Mouse (Mus musculus): Measurements from ENCODE around the gene 2310033P09Rik.
A peak's percentile ranks its signal among the peaks of the same experiment; 100 is the strongest.
"Not testable (repeated sequence)": the region's sequence is repeated elsewhere in the genome, so short reads cannot be mapped to it uniquely, and the experiment has no call there.

Gene 2310033P09Rik

GRCm38 (mm10) chr11:59201216-59202002 lies 6.7 kb upstream of the 2310033P09Rik start:
- DNase-seq = no peak

GRCm38 (mm10) chr11:59202081-59202995 lies 5.8 kb upstream of the 2310033P09Rik start, which contains the start of gene Mrpl55:
TSS of gene Mrpl55 (plus strand) at chr11:59202486.
- DNase-seq = peak; percentile 90

- peak; percentile 54 for DNase-seq
Measured at GRCm38 (mm10) chr11:59209003-59209441, 901 bp downstream of the 2310033P09Rik start.

GRCm38 (mm10) chr11:59209580-59209979 lies 1.5 kb downstream of the 2310033P09Rik start:
- DNase-seq = peak; percentile 47

GRCm38 (mm10) chr11:59210020-59210419 lies 1.9 kb downstream of the 2310033P09Rik start:
- DNase-seq = no peak

GRCm38 (mm10) chr11:59211561-59211960 lies 3.4 kb downstream of the 2310033P09Rik start:
- not testable (repeated sequence) for DNase-seq

GRCm38 (mm10) chr11:59212320-59212719 lies 4.2 kb downstream of the 2310033P09Rik start:
- DNase-seq = not testable (repeated sequence)

- DNase-seq = no peak
Measured at GRCm38 (mm10) chr11:59212892-59213494, 4.9 kb downstream of the 2310033P09Rik start.

GRCm38 (mm10) chr11:59216955-59217354 lies 8.8 kb downstream of the 2310033P09Rik start:
- no peak for DNase-seq

GRCm38 (mm10) chr11:59218389-59218998 lies 10.4 kb downstream of the 2310033P09Rik start:
- no peak for DNase-seq

GRCm38 (mm10) chr11:59219064-59219463 lies 10.9 kb downstream of the 2310033P09Rik start:
- no peak for DNase-seq

- DNase-seq = no peak
Measured at GRCm38 (mm10) chr11:59221604-59222003, 13.5 kb downstream of the 2310033P09Rik start.

- no peak for DNase-seq
Measured at GRCm38 (mm10) chr11:59222306-59222705, 14.2 kb downstream of the 2310033P09Rik start.

GRCm38 (mm10) chr11:59224025-59224424 lies 15.9 kb downstream of the 2310033P09Rik start:
- no peak for DNase-seq

- no peak for DNase-seq
Measured at GRCm38 (mm10) chr11:59224470-59224869, 16.3 kb downstream of the 2310033P09Rik start.

- no peak for DNase-seq
Measured at GRCm38 (mm10) chr11:59225167-59225566, 17.0 kb downstream of the 2310033P09Rik start.

GRCm38 (mm10) chr11:59226251-59226650 lies 18.1 kb downstream of the 2310033P09Rik start:
- no peak for DNase-seq

GRCm38 (mm10) chr11:59226787-59227603 lies 18.9 kb downstream of the 2310033P09Rik start:
- DNase-seq = no peak

GRCm38 (mm10) chr11:59227604-59228121 lies 19.5 kb downstream of the 2310033P09Rik start:
- DNase-seq = no peak

GRCm38 (mm10) chr11:59228122-59228953 lies 20.2 kb downstream of the 2310033P09Rik start, which contains the start of gene Arf1:
TSS of gene Arf1 (minus strand) at chr11:59228270.
- peak; percentile 96 for DNase-seq

Measured in cerebellum, adult 8-10 months (tissue).